ENCODE assay signal across 8 mouse cellular contexts in the genomic region with DNA sequence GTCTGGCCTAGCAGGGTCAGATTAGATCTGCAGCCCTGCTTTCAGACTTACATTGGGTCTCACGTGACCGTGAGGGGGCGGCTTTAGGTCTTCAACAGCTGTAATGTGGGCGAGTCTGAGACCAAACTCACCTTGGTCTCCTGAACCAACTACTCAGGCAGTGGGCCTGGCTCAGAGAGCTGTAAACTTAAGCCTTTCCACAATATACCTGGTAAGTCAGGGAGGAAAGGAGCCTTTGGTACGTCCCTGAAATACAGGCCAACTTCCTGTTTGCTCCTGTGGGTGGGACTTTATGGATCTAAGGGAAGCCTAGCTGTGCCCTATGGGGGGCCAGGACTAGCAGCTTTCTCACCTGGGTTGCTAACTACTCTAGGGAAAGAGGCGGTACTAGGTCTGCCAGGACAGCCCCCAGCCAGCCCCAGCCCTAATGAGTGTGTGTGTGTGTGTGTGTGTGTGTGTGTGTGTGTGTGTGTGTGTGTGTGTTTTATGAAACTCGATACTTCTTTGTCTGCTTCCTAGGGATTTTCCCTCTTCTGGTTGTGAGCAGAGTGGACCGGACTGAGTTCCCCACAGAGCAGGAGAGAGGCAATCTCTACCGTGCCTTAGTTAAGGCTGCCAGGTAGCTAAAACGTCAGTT. TPM values are rescaled to one million over a fixed set of nuclear protein-coding genes. Genes with fewer than 3 reads are reported as not detected.
DNase-seq lines count a peak whose midpoint lies in the region; ATAC-seq and TF ChIP-seq lines count a peak whose summit lies in the region.

A gene (plus strand): TSS at position 80 of the 637 bp plus-strand sequence.

- no peaks in the 10 kb centered on the region for H3K9me3 ChIP-seq in liver, embryonic 14.5 days (ENCODE audit: control insufficient read depth, low read length)

- 11% methylated on average over 10 of the region's 10 CpGs for WGBS in kidney, adult 2 months
- 7% methylated on average over 10 of the region's 10 CpGs for WGBS in liver, embryonic 14.5 days (ENCODE audit: insufficient replicate concordance)

- peaks cover 10% of the 10 kb centered on the region for H3K4me1 ChIP-seq in kidney, adult 2 months (ENCODE audit: control insufficient read depth, insufficient read depth, low read length)
- H3K4me1 ChIP-seq in liver, embryonic 14.5 days (replicated peaks; ENCODE audit: control insufficient read depth in 2 of 2, insufficient read depth in 2 of 2, low read length in 1 of 2), result peaks cover 3 to 20% of the 10 kb centered on the region in 2 experiments; a peak in 3 of 4 replicates

- H3K27me3 ChIP-seq in kidney, adult 2 months (replicated peaks; ENCODE audit: control insufficient read depth, insufficient read depth, low read length), result no peaks in the 10 kb centered on the region
- H3K27me3 ChIP-seq in liver, embryonic 14.5 days (ENCODE audit: control insufficient read depth, insufficient read depth, low read length), result peaks cover 2% of the 10 kb centered on the region; the same call in 1 of the 2 replicates
- H3K27me3 ChIP-seq in splenic B cell, adult 2 months (ENCODE audit: control insufficient read depth, insufficient read depth, low read length, poor library complexity, severe bottlenecking), result no peaks in the 10 kb centered on the region; the same call in 1 of the 2 replicates

- H3K36me3 ChIP-seq in kidney, adult 2 months (ENCODE audit: control insufficient read depth, insufficient read depth, low read length), result no peaks in the 10 kb centered on the region
- peaks cover 2% of the 10 kb centered on the region for H3K36me3 ChIP-seq in liver, embryonic 14.5 days (replicated peaks; ENCODE audit: control insufficient read depth, insufficient read depth, low read depth)
- peaks cover 5% of the 10 kb centered on the region for H3K36me3 ChIP-seq in splenic B cell, adult 2 months (ENCODE audit: control insufficient read depth, insufficient read depth, low read length, poor library complexity, severe bottlenecking)

- peak within 1 kb of the TSS; percentile 79 for H3K4me3 ChIP-seq in kidney, adult 2 months (ENCODE audit: insufficient read depth, low read depth, low read length)
- H3K4me3 ChIP-seq in liver, embryonic 14.5 days (ENCODE audit: insufficient read depth in 1 of 2, low read depth in 2 of 2, low read length in 2 of 2), result peak within 1 kb of the TSS; percentile 63 to 73

- TF ChIP-seq POLR2A in brain, embryonic 14.5 days (IDR thresholded peaks at IDR 0.05; ENCODE audit: borderline replicate concordance, extremely low read depth, insufficient read depth, insufficient read length, poor library complexity, severe bottlenecking), result no peak
- TF ChIP-seq POLR2A in kidney, adult 2 months (IDR thresholded peaks at IDR 0.05; ENCODE audit: low read depth, low read length), result no peak

- no peak for DNase-seq in left cerebral cortex, adult 18-20 months (ENCODE audit: low spot score in 2 of 2)
- no peak for DNase-seq in left cerebral cortex, adult 11 months (ENCODE audit: low spot score)
- DNase-seq in brain, embryonic 14.5 days (ENCODE audit: low read depth), result peak; percentile 13
- DNase-seq in kidney, adult 2 months, result no peak
- no peak for DNase-seq in liver, embryonic 14.5 days (ENCODE audit: low read depth in 3 of 3, low spot score in 3 of 3)
- DNase-seq in splenic B cell, adult 2 months (ENCODE audit: low read depth, low spot score), result peak; percentile 55
- no peak for DNase-seq in cerebellum, postnatal 10 days

- no peak for TF ChIP-seq EP300 in liver, embryonic 14.5 days (IDR thresholded peaks at IDR 0.05; ENCODE audit: low read depth)

- peak within 1 kb of the TSS; percentile 90 for H3K4me2 ChIP-seq in liver, embryonic 14.5 days (ENCODE audit: low read depth)

- peak within 1 kb of the TSS; percentile 58 for H3K9ac ChIP-seq in liver, embryonic 14.5 days (replicated peaks)

- no peak for TF ChIP-seq CTCF in brain, embryonic 14.5 days (IDR thresholded peaks at IDR 0.05; ENCODE audit: borderline replicate concordance, extremely low read depth, insufficient read depth, insufficient read length)
- no peak for TF ChIP-seq CTCF in kidney, adult 2 months (conservative IDR thresholded peaks at IDR 0.05; ENCODE audit: insufficient read depth, insufficient read length, low read depth, low read length)
- TF ChIP-seq CTCF in liver, embryonic 14.5 days (IDR thresholded peaks at IDR 0.05; ENCODE audit: low read depth), result no peak

- peak within 1 kb of the TSS; percentile 85 for H3K27ac ChIP-seq in kidney, adult 2 months (ENCODE audit: insufficient read depth, low read depth, low read length)
- no peak within 1 kb of the TSS; the same call in 1 of the 2 replicates for H3K27ac ChIP-seq in liver, embryonic 14.5 days

- peak; percentile 22; the same call in 1 of the 2 replicates for ATAC-seq in granulocyte monocyte progenitor cell, adult 5-6 weeks (replicated peaks; ENCODE audit: poor library complexity, severe bottlenecking)
- peak; percentile 24 for ATAC-seq in liver, embryonic 14.5 days (ENCODE audit: insufficient read depth)

RNA-seq across cellular contexts. Expression of the gene that starts here (rescaled TPM):
- total RNA-seq in left cerebral cortex, adult 18-20 months (2021), result 10 to 100 TPM; 39.9 to 43.2 TPM
- polyA plus RNA-seq in brain, embryonic 14.5 days (2012; rRNA removed), result 39.9 and 40.6 TPM in 2 replicates
- total RNA-seq in granulocyte monocyte progenitor cell, adult 5-6 weeks (2014; fragmentation: Nextera tagmentation), result 4.9 and 7.9 TPM in 2 replicates
- total RNA-seq in granulocyte monocyte progenitor cell, adult 5-6 weeks (2017), result 6.9 and 9.9 TPM in 2 replicates
- 54.7 and 74.3 TPM in 2 replicates for polyA plus RNA-seq in kidney, adult 2 months (2012; rRNA removed)
- 4.8 and 6.2 TPM in 2 replicates for polyA plus RNA-seq in liver, embryonic 14.5 days (2012; rRNA removed)
- polyA plus RNA-seq in liver, embryonic 14.5 days (2014; fragmentation: Nextera tagmentation; extraction: Ambion mirVana), result 3.7 and 6.0 TPM in 2 replicates

Comparison
In these comparisons a context has a peak if more than half of its experiments do, and no peak if none do; other contexts are left out.
1. DNase-seq: peak in brain, embryonic 14.5 days (single experiment) and splenic B cell, adult 2 months (single experiment); none in left cerebral cortex, adult 18-20 months (0 of 2), left cerebral cortex, adult 11 months (single experiment), kidney, adult 2 months (single experiment), liver, embryonic 14.5 days (0 of 3) and cerebellum, postnatal 10 days (0 of 2).